Mouse (Mus musculus) embryo, embryonic 9.5 days (tissue): ENCODE data around the gene Mall.

Experiments used
- DNase-seq: peaks from one replicate; pipeline ENCODE4 v3.0.0-alpha.2; 2017; ENCODE audit errors: extremely low spot score

Gene Mall

GRCm38 (mm10) chr2:127729671-127730070 lies at the start of gene Mall:
Gene Mall (minus strand): TSS chr2:127729932.
- peak; percentile 29 for DNase-seq

GRCm38 (mm10) chr2:127778451-127778850 lies 48.7 kb upstream of the Mall start:
- no peak for DNase-seq

DNA sequence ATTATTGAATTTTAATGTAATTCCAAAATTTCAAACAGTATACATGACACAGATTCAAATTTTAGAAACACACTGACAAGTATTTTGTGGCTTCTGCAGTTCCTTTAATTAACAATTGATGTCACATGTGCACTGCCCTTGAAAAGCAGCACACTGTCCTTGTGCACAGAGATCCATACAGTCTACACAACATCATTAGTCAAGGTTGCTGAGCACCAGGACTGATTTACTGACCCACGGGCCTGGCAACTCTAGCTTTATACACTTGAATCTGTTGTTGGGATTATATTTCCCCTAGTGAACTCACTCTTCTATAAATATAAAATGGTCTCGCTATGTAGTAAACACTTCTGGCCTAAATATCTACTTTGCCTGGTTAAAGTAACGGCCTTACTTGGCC lies 45.3 kb upstream of the Mall start:
- no peak for DNase-seq

DNA sequence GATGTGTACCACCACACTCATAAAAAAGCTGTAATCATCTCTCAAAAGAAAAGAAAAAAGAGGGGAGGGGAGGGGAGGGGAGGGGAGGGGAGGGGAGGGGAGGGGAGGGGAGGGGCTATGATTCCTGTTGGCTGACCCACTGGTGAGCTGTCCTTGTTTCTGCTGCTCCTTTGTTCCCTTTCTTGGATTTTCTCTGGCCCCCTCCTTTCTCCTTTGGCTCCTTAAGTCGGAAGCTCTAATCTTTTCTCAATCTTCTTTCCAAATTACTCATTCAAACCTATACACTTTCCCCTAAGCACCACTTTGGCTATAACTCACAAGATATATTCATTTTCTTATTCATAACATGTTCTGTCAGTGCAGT lies 44.8 kb upstream of the Mall start:
- no peak for DNase-seq

DNA sequence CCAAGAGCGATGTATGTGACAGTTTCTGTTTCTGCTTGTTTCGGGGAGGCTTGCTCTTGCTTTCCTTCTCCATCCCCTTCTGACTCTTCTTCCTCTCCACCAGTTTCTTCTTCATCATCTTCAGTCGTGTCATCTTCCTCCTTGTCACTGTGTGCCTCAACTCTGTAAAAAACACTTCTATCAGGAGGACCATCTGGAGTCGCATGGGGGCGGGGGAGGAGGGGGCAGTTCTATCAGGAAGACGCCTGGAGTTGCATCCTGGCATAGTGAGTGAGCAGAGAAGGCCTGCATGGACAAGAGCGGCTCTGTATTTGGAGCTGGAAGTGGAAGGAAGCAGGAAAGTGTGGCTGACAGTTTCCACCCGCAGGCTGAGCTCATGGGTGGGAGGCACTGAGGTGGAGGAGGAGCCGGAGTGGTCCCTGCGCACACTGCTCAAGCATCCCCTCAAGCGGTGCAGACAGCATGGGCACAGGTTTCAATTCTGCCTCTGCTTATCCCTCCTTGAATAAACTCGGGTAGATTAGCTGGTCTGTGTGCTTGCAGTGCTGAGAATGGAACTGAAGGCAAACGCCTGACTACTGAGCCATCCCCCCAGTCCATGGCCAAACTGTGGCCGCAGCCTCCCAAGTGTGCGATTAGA lies 44.3 kb upstream of the Mall start:
- no peak for DNase-seq

- DNase-seq, result no peak
Measured at GRCm38 (mm10) chr2:127761587-127761986, 31.9 kb upstream of the Mall start.

DNA sequence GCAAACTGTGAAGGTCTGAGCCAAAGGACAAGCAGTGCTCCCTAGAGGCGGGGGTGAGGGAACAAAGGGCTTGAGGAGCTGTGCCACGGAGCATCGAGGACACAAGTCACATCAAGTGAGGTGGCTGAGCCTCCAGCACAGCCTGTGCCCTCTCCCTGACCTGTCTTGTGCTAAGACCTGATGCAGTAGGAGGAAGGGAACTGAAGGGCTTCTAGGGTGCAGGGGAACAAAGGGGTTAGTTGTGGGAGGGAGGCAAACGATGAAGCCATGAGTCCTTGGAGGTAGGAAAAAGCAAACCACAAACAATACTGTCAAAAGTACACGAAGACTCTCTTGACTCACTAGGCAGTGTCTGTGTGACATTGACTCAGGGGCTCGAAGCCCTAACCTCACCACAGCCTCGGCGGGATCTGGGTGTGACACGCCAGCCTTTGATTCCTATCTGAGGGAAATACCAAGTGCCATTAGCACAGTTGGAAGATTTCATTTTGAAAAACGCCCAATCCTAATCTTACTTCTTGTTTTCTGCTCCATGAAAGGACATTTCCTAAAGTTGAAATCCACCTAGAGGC lies 30.8 kb upstream of the Mall start:
- no peak for DNase-seq

- DNase-seq, result no peak
Measured at GRCm38 (mm10) chr2:127760014-127760413, 30.3 kb upstream of the Mall start.

GRCm38 (mm10) chr2:127759157-127759880 lies 29.6 kb upstream of the Mall start:
- DNase-seq, result no peak

DNA sequence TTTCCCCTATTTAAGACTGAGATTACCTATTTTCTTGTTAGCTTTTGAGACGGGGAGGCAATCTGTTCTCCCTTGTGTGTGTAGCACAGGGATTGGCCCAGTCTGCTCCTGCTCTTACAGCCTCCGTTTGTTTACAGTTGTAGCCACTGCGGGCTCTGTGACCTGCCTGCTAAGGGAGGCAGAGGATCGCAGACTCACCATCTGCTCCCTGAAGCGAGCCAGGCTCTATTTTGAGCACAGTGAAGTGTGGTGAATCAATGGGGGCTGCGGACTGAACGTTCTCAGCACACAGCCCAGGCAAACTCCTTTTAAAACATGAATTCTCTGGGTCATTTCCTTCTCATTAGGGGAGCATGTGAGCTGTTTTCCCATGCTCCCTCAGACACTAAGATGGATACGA lies 27.4 kb upstream of the Mall start:
- DNase-seq, result no peak

- DNase-seq, result no peak
Measured at GRCm38 (mm10) chr2:127754113-127754512, 24.4 kb upstream of the Mall start.

DNA sequence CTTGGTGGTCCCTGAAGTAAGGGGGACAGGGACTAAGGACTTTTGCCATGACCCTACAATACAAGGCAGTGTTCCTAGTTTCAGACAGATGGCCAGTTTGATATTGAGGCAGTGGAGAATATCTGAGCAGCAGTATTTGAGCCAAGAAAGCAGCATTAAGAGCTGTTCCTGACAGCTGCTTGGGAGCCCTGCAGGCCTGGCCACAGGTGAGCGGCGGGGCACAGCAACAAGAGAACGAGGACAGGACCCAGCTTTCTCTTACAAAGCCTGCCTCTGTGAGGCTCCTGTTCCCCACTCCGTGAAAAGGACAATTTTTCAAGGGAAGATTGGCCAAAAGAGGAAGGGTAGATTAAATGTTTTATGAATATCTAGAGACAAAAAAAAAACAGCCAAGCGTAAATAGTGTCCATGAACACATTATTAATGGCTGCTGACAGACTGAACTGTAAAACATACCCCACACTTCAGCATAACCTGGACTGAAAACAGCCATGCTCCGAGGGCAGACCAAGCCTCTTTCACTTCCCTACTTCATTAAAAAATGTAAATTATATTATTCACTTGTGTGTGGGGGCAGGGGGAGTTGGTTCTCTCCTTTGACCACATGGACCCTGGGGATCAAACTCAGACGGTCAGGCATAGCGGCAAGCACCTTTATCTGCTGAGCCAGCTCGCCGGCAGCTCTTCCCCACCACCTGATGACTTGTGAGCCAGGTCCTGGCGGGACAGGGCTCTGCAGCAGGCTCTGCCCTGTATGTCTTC lies 22.3 kb upstream of the Mall start:
- no peak for DNase-seq

- no peak for DNase-seq
Measured at GRCm38 (mm10) chr2:127749376-127749775, 19.6 kb upstream of the Mall start.

DNA sequence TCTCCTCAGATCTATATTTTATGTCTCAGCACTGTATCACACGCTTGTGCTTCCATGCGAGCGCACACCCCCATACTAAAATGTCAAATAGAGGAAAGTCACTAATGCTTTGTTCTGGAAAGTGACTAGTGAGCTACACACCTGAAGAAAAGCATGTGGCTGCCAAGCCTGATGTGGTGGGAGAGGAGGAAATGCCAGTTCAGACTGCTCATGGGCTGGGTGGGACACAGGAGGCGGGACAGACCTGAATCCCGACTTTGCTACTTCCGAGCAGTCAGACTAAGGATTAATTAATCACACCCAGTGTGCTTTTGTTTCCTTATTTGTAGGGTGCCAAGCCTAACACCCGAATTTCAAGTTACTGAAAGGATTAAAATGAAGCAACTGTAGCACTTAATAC lies 18.6 kb upstream of the Mall start:
- no peak for DNase-seq

DNA sequence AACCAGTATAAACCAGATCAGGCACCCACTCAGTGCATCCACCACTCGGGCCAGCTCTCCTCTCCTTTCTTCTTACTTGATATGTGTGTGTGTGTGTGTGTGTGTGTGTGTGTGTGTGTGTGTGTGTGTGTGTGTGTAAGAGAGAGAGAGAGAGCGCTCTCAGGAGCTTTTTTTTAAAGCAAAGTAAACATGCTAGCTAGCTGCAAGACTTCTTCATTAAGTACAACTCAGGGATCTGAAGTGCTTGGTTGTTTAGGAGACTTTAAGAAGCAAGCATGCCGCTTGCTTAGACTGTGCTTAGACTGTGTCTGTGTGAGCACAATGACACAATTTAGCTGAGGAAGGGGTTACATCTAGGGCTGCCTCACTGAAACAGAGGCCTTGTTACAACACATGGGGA lies 12.9 kb upstream of the Mall start:
- no peak for DNase-seq

DNA sequence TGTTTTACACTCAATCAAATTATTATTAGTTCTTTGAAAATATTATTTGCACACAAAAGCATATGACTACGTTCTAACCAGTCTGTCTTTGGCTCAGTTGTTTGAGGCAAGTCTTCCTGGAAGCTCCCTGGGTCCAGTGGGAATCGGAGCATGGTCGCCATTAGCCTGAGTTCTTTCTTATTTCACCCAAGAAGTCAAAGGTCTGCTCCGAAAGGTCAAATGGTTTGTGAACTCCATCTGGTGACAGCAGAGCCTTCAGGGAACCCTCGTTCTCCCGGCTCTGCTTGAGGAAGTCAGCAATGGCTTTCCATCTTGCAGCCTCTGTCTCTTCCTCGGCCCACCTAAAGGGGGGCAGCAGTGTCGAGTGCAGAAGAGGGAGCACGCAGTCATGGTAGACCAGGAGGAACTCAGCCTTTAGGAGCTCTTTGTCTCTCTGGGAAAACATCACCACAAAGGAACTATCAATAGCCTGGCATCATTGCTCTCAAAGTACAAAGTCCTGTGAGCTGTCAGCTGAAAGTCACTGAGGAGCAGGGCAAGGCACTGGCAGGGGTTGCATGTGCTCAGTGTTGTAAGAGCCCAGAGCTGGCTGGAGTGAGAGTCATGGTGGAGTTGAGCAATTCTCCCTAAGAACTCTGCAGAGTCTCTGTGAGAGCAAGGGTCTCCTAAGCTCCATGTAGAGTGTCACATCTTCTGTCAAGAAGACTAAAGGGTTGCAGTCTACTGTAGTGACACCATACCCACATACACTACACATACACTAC lies 11.2 kb upstream of the Mall start:
- DNase-seq, result no peak

- no peak for DNase-seq
Measured at GRCm38 (mm10) chr2:127737885-127738284, 8.2 kb upstream of the Mall start.

- DNase-seq, result no peak
Measured at GRCm38 (mm10) chr2:127736631-127737209, 7.0 kb upstream of the Mall start.

- no peak for DNase-seq
Measured at GRCm38 (mm10) chr2:127735512-127736145, 5.9 kb upstream of the Mall start.

DNA sequence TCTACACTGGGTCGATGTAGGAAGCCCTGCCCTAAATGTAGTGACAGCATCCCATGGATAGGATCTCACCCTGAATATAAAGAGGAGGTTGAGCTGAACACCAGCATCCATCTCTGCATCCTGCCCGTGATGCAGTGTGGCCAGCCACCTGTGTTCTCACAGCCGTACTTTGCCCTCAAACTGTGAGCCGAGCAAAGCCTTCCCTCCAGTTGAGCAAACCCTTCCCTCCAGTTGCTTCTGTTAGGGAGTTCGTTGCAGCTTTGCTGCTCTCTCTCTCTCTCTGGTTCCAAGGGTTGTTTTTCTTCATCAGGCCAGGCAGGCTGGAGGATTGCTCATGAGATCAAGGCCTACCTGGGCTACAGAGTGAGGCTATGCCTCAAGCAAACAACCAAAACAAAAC lies 5.2 kb upstream of the Mall start:
- DNase-seq, result no peak
